Mouse (Mus musculus): ENCODE data around the gene Rbfox3.
A peak's percentile ranks its signal among the peaks of the same experiment; 100 is the strongest.

The Rbfox3 gene

GRCm38 (mm10) chr11:118607927-118608326 is 303.5 kb downstream of the Rbfox3 start:
- DNase-seq (ENCODE audit: low read depth, low spot score), result no peak

- no peak for DNase-seq (ENCODE audit: low read depth, low spot score)
These were observed 305.8 kb downstream of the Rbfox3 start for GRCm38 (mm10) chr11:118605570-118605969.

GRCm38 (mm10) chr11:118604206-118604605 is 307.2 kb downstream of the Rbfox3 start:
- DNase-seq (ENCODE audit: low read depth, low spot score), result no peak

- no peak for DNase-seq (ENCODE audit: low read depth, low spot score)
These were observed 308.3 kb downstream of the Rbfox3 start for GRCm38 (mm10) chr11:118603126-118603525.

GRCm38 (mm10) chr11:118601484-118601883 is 309.9 kb downstream of the Rbfox3 start:
- DNase-seq (ENCODE audit: low read depth, low spot score), result no peak

- DNase-seq (ENCODE audit: low read depth, low spot score), result no peak
These were observed 311.2 kb downstream of the Rbfox3 start for GRCm38 (mm10) chr11:118600168-118600567.

- DNase-seq (ENCODE audit: low read depth, low spot score), result no peak
These were observed 312.7 kb downstream of the Rbfox3 start for GRCm38 (mm10) chr11:118598726-118599125.

GRCm38 (mm10) chr11:118584826-118585225 is 326.6 kb downstream of the Rbfox3 start:
- no peak for DNase-seq (ENCODE audit: low read depth, low spot score)

- no peak for DNase-seq (ENCODE audit: low read depth, low spot score)
These were observed 327.4 kb downstream of the Rbfox3 start for GRCm38 (mm10) chr11:118583989-118584388.

- no peak for DNase-seq (ENCODE audit: low read depth, low spot score)
These were observed 327.8 kb downstream of the Rbfox3 start for GRCm38 (mm10) chr11:118583573-118583972.

GRCm38 (mm10) chr11:118581019-118581418 is 330.4 kb downstream of the Rbfox3 start:
- peak; percentile 27 for DNase-seq (ENCODE audit: low read depth, low spot score)

GRCm38 (mm10) chr11:118579622-118580021 is 331.8 kb downstream of the Rbfox3 start:
- DNase-seq (ENCODE audit: low read depth, low spot score), result no peak

GRCm38 (mm10) chr11:118577271-118577670 is 334.1 kb downstream of the Rbfox3 start:
- DNase-seq (ENCODE audit: low read depth, low spot score), result no peak

GRCm38 (mm10) chr11:118576611-118577010 is 334.8 kb downstream of the Rbfox3 start:
- no peak for DNase-seq (ENCODE audit: low read depth, low spot score)

- no peak for DNase-seq (ENCODE audit: low read depth, low spot score)
These were observed 337.0 kb downstream of the Rbfox3 start for GRCm38 (mm10) chr11:118574418-118574817.

GRCm38 (mm10) chr11:118573569-118573968 is 337.8 kb downstream of the Rbfox3 start:
- no peak for DNase-seq (ENCODE audit: low read depth, low spot score)

GRCm38 (mm10) chr11:118573000-118573399 is 338.4 kb downstream of the Rbfox3 start:
- no peak for DNase-seq (ENCODE audit: low read depth, low spot score)

- no peak for DNase-seq (ENCODE audit: low read depth, low spot score)
These were observed 341.2 kb downstream of the Rbfox3 start for GRCm38 (mm10) chr11:118570164-118570563.

- no peak for DNase-seq (ENCODE audit: low read depth, low spot score)
These were observed 341.8 kb downstream of the Rbfox3 start for GRCm38 (mm10) chr11:118569571-118570062.

GRCm38 (mm10) chr11:118563877-118564276 is 347.5 kb downstream of the Rbfox3 start:
- DNase-seq (ENCODE audit: low read depth, low spot score), result no peak

- DNase-seq (ENCODE audit: low read depth, low spot score), result no peak
These were observed 348.6 kb downstream of the Rbfox3 start for GRCm38 (mm10) chr11:118562847-118563246.

- peak; percentile 57 for DNase-seq (ENCODE audit: low read depth, low spot score)
These were observed 353.2 kb downstream of the Rbfox3 start for GRCm38 (mm10) chr11:118558193-118558592.

GRCm38 (mm10) chr11:118555631-118556030 is 355.8 kb downstream of the Rbfox3 start:
- DNase-seq (ENCODE audit: low read depth, low spot score), result no peak

GRCm38 (mm10) chr11:118554542-118554941 is 356.9 kb downstream of the Rbfox3 start:
- no peak for DNase-seq (ENCODE audit: low read depth, low spot score)

Measured in telencephalon, adult 2 months (tissue).